Comparison of ENCODE assay signal across 9 mouse cellular contexts in genomic region chr2:103347417-103347891, GRCm38 (mm10). TPM values are rescaled to one million over a fixed set of nuclear protein-coding genes. Genes with fewer than 3 reads are reported as not detected.
DNase-seq lines count a peak whose midpoint lies in the region; ATAC-seq and TF ChIP-seq lines count a peak whose summit lies in the region.
"Had no signal": no experiment of that assay in that cellular context is flagged by ENCODE, and none has a peak within 500 bp of the region (broad histone marks: within the 10 kb centered on the region; RNA-seq: fewer than 3 reads in every experiment).

No protein-coding gene starts in this region.

- peak; percentile 72 for TF ChIP-seq CTCF in E14TG2a.4 (conservative IDR thresholded peaks at IDR 0.05; ENCODE audit: low read length)
- TF ChIP-seq CTCF in layer of hippocampus, adult 2 months (conservative IDR thresholded peaks at IDR 0.05) = peak; percentile 79
- TF ChIP-seq CTCF in olfactory bulb, adult 2 months (IDR thresholded peaks at IDR 0.05; ENCODE audit: insufficient read depth, low read depth, low read length) = peak; percentile 29; the same call in 1 of the 2 replicates

- TF ChIP-seq POLR2A in olfactory bulb, adult 2 months (IDR thresholded peaks at IDR 0.05; ENCODE audit: insufficient read depth, low read depth, low read length) = no peak

- WGBS in forebrain, embryonic 13.5 days = 18% methylated on average over 5 of the region's 5 CpGs
- 3% methylated on average over 5 of the region's 5 CpGs for WGBS in lung, embryonic 16.5 days
- 8% methylated on average over 5 of the region's 5 CpGs for WGBS in olfactory bulb, adult 2 months

- H3K4me2 ChIP-seq in forebrain, embryonic 13.5 days = peak overlapping the region; percentile 16; the same call in 1 of the 2 replicates
- peak overlapping the region; percentile 44 for H3K4me2 ChIP-seq in lung, embryonic 16.5 days (ENCODE audit: low read depth, low read length)

- peaks cover 4% of the 10 kb centered on the region for H3K27me3 ChIP-seq in E14TG2a.4 (ENCODE audit: insufficient read depth, low read length)
- H3K27me3 ChIP-seq in forebrain, embryonic 13.5 days = no peaks in the 10 kb centered on the region
- no peaks in the 10 kb centered on the region for H3K27me3 ChIP-seq in lung, embryonic 16.5 days (ENCODE audit: control insufficient read depth, insufficient read depth, low read depth, low read length)

- peaks cover 13% of the 10 kb centered on the region for H3K4me1 ChIP-seq in E14TG2a.4 (replicated peaks; ENCODE audit: low read depth, low read length)
- H3K4me1 ChIP-seq in forebrain, embryonic 13.5 days = 0 out of 2 replicates have a peak, but pooled peaks cover 7% of the 10 kb centered on the region
- H3K4me1 ChIP-seq in lung, embryonic 16.5 days (replicated peaks; ENCODE audit: control insufficient read depth, insufficient read depth, low read length) = peaks cover 3% of the 10 kb centered on the region
- H3K4me1 ChIP-seq in olfactory bulb, adult 2 months (ENCODE audit: control insufficient read depth, insufficient read depth, low read length) = peaks cover 2% of the 10 kb centered on the region; the same call in 1 of the 2 replicates

- H3K9me3 ChIP-seq in E14TG2a.4 (ENCODE audit: low read length) = no peaks in the 10 kb centered on the region
- no peaks in the 10 kb centered on the region for H3K9me3 ChIP-seq in forebrain, embryonic 13.5 days (replicated peaks)
- H3K9me3 ChIP-seq in lung, embryonic 16.5 days (ENCODE audit: control insufficient read depth, low read length) = no peaks in the 10 kb centered on the region

- H3K9ac ChIP-seq in forebrain, embryonic 13.5 days = no peak overlapping the region
- H3K9ac ChIP-seq in lung, embryonic 16.5 days (ENCODE audit: low read length) = no peak overlapping the region

- peak; percentile 79 for ATAC-seq in forebrain, embryonic 13.5 days
- peak; percentile 40 to 47; a peak in 1 of 4 replicates for ATAC-seq in hematopoietic stem cell, adult 5-6 weeks (replicated peaks in 1 of 2; ENCODE audit: insufficient read depth in 1 of 2, low FRiP score in 2 of 2, low TSS enrichment in 1 of 2, low read depth in 1 of 2, poor library complexity in 2 of 2, severe bottlenecking in 2 of 2)
- ATAC-seq in lung, embryonic 16.5 days (ENCODE audit: low read depth) = peak; percentile 61; the same call in 1 of the 2 replicates

- no peak overlapping the region for H3K27ac ChIP-seq in forebrain, embryonic 13.5 days
- peak overlapping the region; percentile 3; the same call in 1 of the 2 replicates for H3K27ac ChIP-seq in layer of hippocampus, adult 2 months
- no peak overlapping the region for H3K27ac ChIP-seq in lung, embryonic 16.5 days (ENCODE audit: low read length)
- H3K27ac ChIP-seq in olfactory bulb, adult 2 months (ENCODE audit: insufficient read depth, low read depth, low read length) = no peak overlapping the region

- no peaks in the 10 kb centered on the region for H3K36me3 ChIP-seq in E14TG2a.4 (ENCODE audit: insufficient read depth, low read length)
- no peaks in the 10 kb centered on the region for H3K36me3 ChIP-seq in forebrain, embryonic 13.5 days (ENCODE audit: poor library complexity, severe bottlenecking)
- no peaks in the 10 kb centered on the region for H3K36me3 ChIP-seq in lung, embryonic 16.5 days (ENCODE audit: control insufficient read depth, insufficient read depth, low read length)

- peak; percentile 23 to 47 for DNase-seq in adrenal gland, postnatal 36 days
- DNase-seq in layer of hippocampus, adult 2 months (ENCODE audit: low spot score in 2 of 2) = peak; percentile 43 to 58
- peak; percentile 15 for DNase-seq in thymus, postnatal 14 days

- no peak overlapping the region for H3K4me3 ChIP-seq in E14TG2a.4 (replicated peaks; ENCODE audit: low read length)
- no peak overlapping the region for H3K4me3 ChIP-seq in forebrain, embryonic 13.5 days
- H3K4me3 ChIP-seq in layer of hippocampus, adult 2 months = peak overlapping the region; percentile 41; the same call in 1 of the 2 replicates
- H3K4me3 ChIP-seq in lung, embryonic 16.5 days (ENCODE audit: low read length) = peak overlapping the region; percentile 8; the same call in 1 of the 2 replicates
- no peak overlapping the region for H3K4me3 ChIP-seq in olfactory bulb, adult 2 months (ENCODE audit: insufficient read depth, low read depth, low read length)
- H3K4me3 ChIP-seq: erythroblast, embryonic 14.5 days had no signal

RNA-seq across cellular contexts. Expression of gene Ehf, which starts 44.4 kb away (rescaled TPM):
- under 1 TPM in 1 of 2 experiments, not detected in 1; 0.40 TPM for total RNA-seq in adrenal gland, postnatal 36 days (2021)
- 0.05 TPM in 1 of 2 replicates, not detected in the other for polyA plus RNA-seq in forebrain, embryonic 13.5 days (2015; fragmentation: Nextera tagmentation; extraction: Ambion mirVana)
- 0.65 TPM in 1 of 2 replicates, not detected in the other for total RNA-seq in hematopoietic stem cell, adult 5-6 weeks (2017)
- not detected for total RNA-seq in layer of hippocampus, adult 2 months (2021)
- polyA plus RNA-seq in lung, embryonic 16.5 days (2015; fragmentation: Nextera tagmentation; extraction: Ambion mirVana) = 7.1 and 7.3 TPM in 2 replicates
- polyA plus RNA-seq in olfactory bulb, adult 2 months (2012; ENCODE audit: insufficient read depth, insufficient read length, low replicate concordance, missing spikeins) = not detected in 2 replicates

Comparison
In these comparisons a context has a peak if more than half of its experiments do, and no peak if none do; other contexts are left out.
1. H3K4me3 ChIP-seq: peak in layer of hippocampus, adult 2 months (single experiment) and lung, embryonic 16.5 days (single experiment); none in E14TG2a.4 (single experiment), forebrain, embryonic 13.5 days (single experiment) and olfactory bulb, adult 2 months (single experiment).
2. CTCF ChIP-seq: peak in every context shown above with its lines; median percentile 79 in layer of hippocampus, adult 2 months; 72 in E14TG2a.4; 29 in olfactory bulb, adult 2 months.
3. Peak in every context shown above with its lines, with median percentiles within 50 percentile points of each other: DNase-seq and ATAC-seq.